Mouse (Mus musculus): ENCODE results near the gene Gm28305.

DNA sequence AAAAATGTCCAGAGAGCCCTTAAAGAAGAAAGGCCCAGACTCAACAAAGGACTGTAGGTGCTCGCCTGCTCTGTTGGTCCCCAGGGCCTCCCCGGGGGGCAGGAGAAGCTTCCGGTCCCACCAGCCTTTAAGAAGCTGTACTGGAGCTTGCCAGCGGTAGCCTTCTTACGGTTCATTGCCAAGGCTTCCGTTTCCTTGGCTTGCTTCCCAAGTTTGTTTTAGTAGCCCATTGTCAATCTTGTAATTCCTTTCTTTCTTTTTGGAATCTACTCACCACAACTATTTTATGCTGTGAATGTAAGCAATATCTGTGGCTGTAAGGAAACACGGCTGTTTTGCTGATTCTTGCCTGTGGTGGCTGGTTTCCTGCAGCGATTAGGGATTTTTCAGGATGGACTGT lies 48.1 kb downstream of the Gm28305 start:
- no peak for TF ChIP-seq GATA1 (IDR thresholded peaks at IDR 0.05; ENCODE audit: borderline replicate concordance, low read length)
- TF ChIP-seq FLI1 (IDR thresholded peaks at IDR 0.05; ENCODE audit: low read length) = no peak
